Mouse (Mus musculus) adrenal gland, adult 2 months (tissue): ENCODE measurements around the gene Fyn. TPM values are rescaled to one million over a fixed set of nuclear protein-coding genes. Genes with fewer than 3 reads are reported as not detected.

Source experiments
- DNase-seq: peaks from one replicate; pipeline ENCODE4 v3.0.0; 2021
- polyA plus RNA-seq: library from polyadenylated mRNA; depleted of rRNA; stranded (reverse); fragments of >200 nt; gene quantifications from 2 replicates; pipeline ENCODE4 v1.2.3, GENCODE M21; 2012
- total RNA-seq, 2 experiments: library from RNA; stranded (reverse); gene quantifications; 2 replicates each; pipeline ENCODE4 v1.2.3; 2021

The Fyn gene
- total and polyA plus RNA-seq, 3 experiments: 22.7 to 56.2 (median 37.9) TPM

- DNase-seq: peak; percentile 52
These were observed 9.5 kb downstream of the Fyn start for GRCm38 (mm10) chr10:39378025-39378603.

GRCm38 (mm10) chr10:39379287-39379686, 10.6 kb downstream of the Fyn start:
- no peak for DNase-seq

- no peak for DNase-seq
These were observed 11.2 kb downstream of the Fyn start for GRCm38 (mm10) chr10:39379721-39380370.

GRCm38 (mm10) chr10:39385259-39385658, 16.6 kb downstream of the Fyn start:
- DNase-seq: no peak

- no peak for DNase-seq
These were observed 17.5 kb downstream of the Fyn start for GRCm38 (mm10) chr10:39386203-39386602.

GRCm38 (mm10) chr10:39387024-39387423, 18.4 kb downstream of the Fyn start:
- no peak for DNase-seq

GRCm38 (mm10) chr10:39387556-39387955, 18.9 kb downstream of the Fyn start:
- DNase-seq: no peak

- no peak for DNase-seq
These were observed 19.5 kb downstream of the Fyn start for GRCm38 (mm10) chr10:39388144-39388543.

GRCm38 (mm10) chr10:39389451-39389891, 20.8 kb downstream of the Fyn start:
- no peak for DNase-seq

GRCm38 (mm10) chr10:39390541-39390940, 21.9 kb downstream of the Fyn start:
- DNase-seq: no peak

GRCm38 (mm10) chr10:39392900-39393483, 24.3 kb downstream of the Fyn start:
- DNase-seq: no peak

GRCm38 (mm10) chr10:39395544-39395943, 26.9 kb downstream of the Fyn start:
- no peak for DNase-seq

GRCm38 (mm10) chr10:39398924-39399323, 30.3 kb downstream of the Fyn start:
- no peak for DNase-seq

GRCm38 (mm10) chr10:39400155-39400554, 31.5 kb downstream of the Fyn start:
- DNase-seq: no peak

- DNase-seq: no peak
These were observed 33.8 kb downstream of the Fyn start for GRCm38 (mm10) chr10:39402487-39402886.

- DNase-seq: no peak
These were observed 35.1 kb downstream of the Fyn start for GRCm38 (mm10) chr10:39403706-39404105.

- DNase-seq: no peak
These were observed 35.5 kb downstream of the Fyn start for GRCm38 (mm10) chr10:39404175-39404574.

- no peak for DNase-seq
These were observed 37.5 kb downstream of the Fyn start for GRCm38 (mm10) chr10:39405982-39406797.

GRCm38 (mm10) chr10:39406798-39407189, 38.1 kb downstream of the Fyn start:
- DNase-seq: no peak

GRCm38 (mm10) chr10:39407553-39407952, 38.9 kb downstream of the Fyn start:
- DNase-seq: no peak

GRCm38 (mm10) chr10:39409602-39410001, 40.9 kb downstream of the Fyn start:
- DNase-seq: no peak

- DNase-seq: no peak
These were observed 41.5 kb downstream of the Fyn start for GRCm38 (mm10) chr10:39410151-39410649.
